Mouse (Mus musculus) testis, adult 2 months (tissue): ENCODE results near the gene Fgf7. TPM values are rescaled to one million over a fixed set of nuclear protein-coding genes. Genes with fewer than 3 reads are reported as not detected.

Source experiments
- H3K27ac ChIP-seq: fragments of 200-500 bp; 2 replicates; pipeline ENCODE4 v1.5.1; 2012; ENCODE audit warnings: low read depth, low read length; ENCODE audit not compliant: control insufficient read depth, insufficient read depth
- H3K27me3 ChIP-seq: fragments of 200-500 bp; 2 replicates; pipeline ENCODE4 v1.6.1; 2012; ENCODE audit warnings: mild to moderate bottlenecking, low read length, moderate library complexity; ENCODE audit not compliant: control insufficient read depth, insufficient read depth
- H3K36me3 ChIP-seq: fragments of 200-500 bp; 2 replicates; pipeline ENCODE4 v1.6.1; 2012; ENCODE audit warnings: mild to moderate bottlenecking, low read length; ENCODE audit not compliant: control insufficient read depth, insufficient read depth
- H3K4me1 ChIP-seq: fragments of 200-500 bp; 2 replicates; pipeline ENCODE4 v1.6.1; 2012; ENCODE audit warnings: low read length; ENCODE audit not compliant: control insufficient read depth, insufficient read depth
- H3K4me3 ChIP-seq: fragments of 200-500 bp; 2 replicates; pipeline ENCODE4 v1.5.1; 2012; ENCODE audit warnings: low read depth, mild to moderate bottlenecking, low read length, moderate library complexity, mixed read lengths; ENCODE audit not compliant: control insufficient read depth
- CTCF ChIP-seq: fragments of 200-500 bp; IDR thresholded peaks from 2 replicates; pipeline ENCODE4 v1.5.1; 2012; ENCODE audit warnings: low read depth, mild to moderate bottlenecking, inconsistent platforms, low read length, moderate library complexity; ENCODE audit not compliant: control insufficient read depth, insufficient read depth, insufficient replicate concordance
- POLR2A ChIP-seq: fragments of 200-500 bp; IDR thresholded peaks from 2 replicates; pipeline ENCODE4 v1.6.1; 2012; ENCODE audit warnings: low read depth, mild to moderate bottlenecking, inconsistent platforms, low read length, moderate library complexity; ENCODE audit not compliant: control insufficient read depth
- polyA plus RNA-seq: library from polyadenylated mRNA; depleted of rRNA; stranded (reverse); fragments of >200 nt; gene quantifications from 2 replicates; pipeline ENCODE4 v1.2.3, GENCODE M21; 2012; rRNA removed

The Fgf7 gene
- polyA plus RNA-seq, 1 experiment = 0.22 TPM

- Histone ChIP-seq H3K27ac (no peak overlapping the region), H3K27me3 (no peaks in the 10 kb centered on the region)
- TF ChIP-seq POLR2A (no peak), CTCF (no peak)
Measured at GRCm38 (mm10) chr2:126086187-126086586, 51.7 kb downstream of the Fgf7 start.

GRCm38 (mm10) chr2:126090432-126090831 lies 56.0 kb downstream of the Fgf7 start:
- Histone ChIP-seq H3K27ac (no peak overlapping the region), H3K27me3 (no peaks in the 10 kb centered on the region), H3K4me3 (no peak overlapping the region), H3K4me1 (no peaks in the 10 kb centered on the region), H3K36me3 (no peaks in the 10 kb centered on the region)
- TF ChIP-seq CTCF (no peak), POLR2A (no peak)

More at GRCm38 (mm10) chr2:126086187-126086586, 51.7 kb downstream of the Fgf7 start:
- Histone ChIP-seq H3K4me1 (no peaks in the 10 kb centered on the region), H3K36me3 (no peaks in the 10 kb centered on the region), H3K4me3 (no peak overlapping the region)

GRCm38 (mm10) chr2:126094616-126095015 lies 60.2 kb downstream of the Fgf7 start:
- H3K4me1 ChIP-seq = no peaks in the 10 kb centered on the region
- TF ChIP-seq POLR2A = no peak
- TF ChIP-seq CTCF = no peak
- no peaks in the 10 kb centered on the region for H3K36me3 ChIP-seq
- no peaks in the 10 kb centered on the region for H3K27me3 ChIP-seq
- H3K4me3 ChIP-seq = no peak overlapping the region
- no peak overlapping the region for H3K27ac ChIP-seq

Other genes with a start within 250 kb of the Fgf7 start
- 9.7 and 10.6 TPM in 2 replicates for gene Galk2, start 175.5 kb upstream of the Fgf7 start, polyA plus RNA-seq
- 22.6 and 29.6 TPM in 2 replicates for gene Cops2, start 175.5 kb upstream of the Fgf7 start, polyA plus RNA-seq
- gene Fam227b, start 117.3 kb downstream of the Fgf7 start, polyA plus RNA-seq = 20.5 and 24.6 TPM in 2 replicates
- 5.1 and 5.3 TPM in 2 replicates for gene Dtwd1, start 117.5 kb downstream of the Fgf7 start, polyA plus RNA-seq
- not detected in 2 replicates for gene Gm17555, start 180.4 kb downstream of the Fgf7 start, polyA plus RNA-seq